Mouse (Mus musculus): ENCODE data around the gene Unc93b1.
A peak's percentile ranks its signal among the peaks of the same experiment; 100 is the strongest.
"Not testable (repeated sequence)": the region's sequence is repeated elsewhere in the genome, so short reads cannot be mapped to it uniquely, and the experiment has no call there.

The Unc93b1 gene

GRCm38 (mm10) chr19:3946715-3947114 lies 11.7 kb downstream of the Unc93b1 start:
- DNase-seq (ENCODE audit: low spot score in 2 of 2): peak; percentile 41 to 74

- no peak for DNase-seq (ENCODE audit: low spot score in 2 of 2)
These were observed 12.8 kb downstream of the Unc93b1 start for GRCm38 (mm10) chr19:3947813-3948212.

- no peak for DNase-seq (ENCODE audit: low spot score in 2 of 2)
These were observed 13.6 kb downstream of the Unc93b1 start for GRCm38 (mm10) chr19:3948546-3948945.

- no peak for DNase-seq (ENCODE audit: low spot score in 2 of 2)
These were observed 15.3 kb downstream of the Unc93b1 start for GRCm38 (mm10) chr19:3950331-3950730.

GRCm38 (mm10) chr19:3951461-3951860 lies 16.5 kb downstream of the Unc93b1 start:
- DNase-seq (ENCODE audit: low spot score in 2 of 2): no peak

GRCm38 (mm10) chr19:3952099-3952498 lies 17.1 kb downstream of the Unc93b1 start:
- no peak for DNase-seq (ENCODE audit: low spot score in 2 of 2)

GRCm38 (mm10) chr19:3955033-3955432 lies 20.0 kb downstream of the Unc93b1 start:
- no peak for DNase-seq (ENCODE audit: low spot score in 2 of 2)

GRCm38 (mm10) chr19:3955804-3956203 lies 20.8 kb downstream of the Unc93b1 start:
- DNase-seq (ENCODE audit: low spot score in 2 of 2): no peak

- DNase-seq (ENCODE audit: low spot score in 2 of 2): not testable (repeated sequence)
These were observed 22.5 kb downstream of the Unc93b1 start for GRCm38 (mm10) chr19:3957296-3958036.

- DNase-seq (ENCODE audit: low spot score in 2 of 2): no peak
These were observed 23.5 kb downstream of the Unc93b1 start, which contains the start of gene Aldh3b3 for GRCm38 (mm10) chr19:3958470-3958869. Gene Aldh3b3, plus strand, starts transcription at chr19:3958645.

GRCm38 (mm10) chr19:3959030-3959429 lies 24.0 kb downstream of the Unc93b1 start:
- no peak for DNase-seq (ENCODE audit: low spot score in 2 of 2)

GRCm38 (mm10) chr19:3960211-3960610 lies 25.2 kb downstream of the Unc93b1 start:
- DNase-seq (ENCODE audit: low spot score in 2 of 2): no peak

GRCm38 (mm10) chr19:3961805-3962204 lies 26.8 kb downstream of the Unc93b1 start:
- DNase-seq (ENCODE audit: low spot score in 2 of 2): not testable (repeated sequence)

- no peak for DNase-seq (ENCODE audit: low spot score in 2 of 2)
These were observed 27.5 kb downstream of the Unc93b1 start for GRCm38 (mm10) chr19:3962469-3962868.

- DNase-seq (ENCODE audit: low spot score in 2 of 2): no peak
These were observed 29.0 kb downstream of the Unc93b1 start for GRCm38 (mm10) chr19:3964030-3964429.

- no peak for DNase-seq (ENCODE audit: low spot score in 2 of 2)
These were observed 31.5 kb downstream of the Unc93b1 start for GRCm38 (mm10) chr19:3966330-3967075.

- no peak for DNase-seq (ENCODE audit: low spot score in 2 of 2)
These were observed 32.3 kb downstream of the Unc93b1 start for GRCm38 (mm10) chr19:3967258-3967657.

GRCm38 (mm10) chr19:3972229-3972628 lies 37.2 kb downstream of the Unc93b1 start, which contains the start of gene Aldh3b2:
Gene Aldh3b2, plus strand, starts transcription at chr19:3972328.
- DNase-seq (ENCODE audit: low spot score in 2 of 2): no peak

GRCm38 (mm10) chr19:3974608-3975007 lies 39.6 kb downstream of the Unc93b1 start:
- not testable (repeated sequence) for DNase-seq (ENCODE audit: low spot score in 2 of 2)

- DNase-seq (ENCODE audit: low spot score in 2 of 2): no peak
These were observed 40.9 kb downstream of the Unc93b1 start for GRCm38 (mm10) chr19:3975866-3976265.

GRCm38 (mm10) chr19:3980309-3980708 lies 45.3 kb downstream of the Unc93b1 start:
- DNase-seq (ENCODE audit: low spot score in 2 of 2): peak in 1 of 2 experiments; percentile 74

- no peak for DNase-seq (ENCODE audit: low spot score in 2 of 2)
These were observed 45.9 kb downstream of the Unc93b1 start for GRCm38 (mm10) chr19:3980917-3981316.
